ENCODE assay signal across 12 mouse cellular contexts in the genomic region with DNA sequence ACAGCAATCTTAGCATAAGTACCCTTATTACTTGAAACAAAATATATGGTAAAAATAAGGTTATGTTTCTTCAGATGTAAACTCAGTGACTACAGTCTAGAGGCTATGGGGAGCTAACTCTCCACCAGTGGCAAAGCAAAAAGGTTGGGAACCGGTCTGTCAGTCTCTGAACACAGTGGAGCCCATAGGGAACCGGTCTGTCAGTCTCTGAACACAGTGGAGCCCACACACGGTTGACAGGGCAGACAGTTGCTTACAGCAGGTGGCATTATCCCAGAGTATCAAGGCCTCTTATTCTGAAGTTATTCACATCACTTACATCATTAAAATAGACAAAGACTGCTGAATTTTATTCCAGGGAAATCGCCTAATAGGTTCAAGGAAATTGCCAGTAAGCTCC.
"Had no signal": no experiment of that assay in that cellular context is flagged by ENCODE, and none has a peak within 500 bp of the region (broad histone marks: within the 10 kb centered on the region; RNA-seq: fewer than 3 reads in every experiment).

No protein-coding gene starts in this region.

- H3K9ac ChIP-seq: kidney, embryonic 15.5 days; limb, embryonic 13.5 days; liver, embryonic 14.5 days; midbrain, embryonic 12.5 days; neural tube, embryonic 13.5 days had no signal

- H3K4me3 ChIP-seq: kidney, embryonic 15.5 days; limb, embryonic 13.5 days; midbrain, embryonic 12.5 days; neural tube, embryonic 13.5 days had no signal

- H3K4me1 ChIP-seq: kidney, embryonic 15.5 days; midbrain, embryonic 12.5 days; neural tube, embryonic 13.5 days had no signal

- ATAC-seq: midbrain, embryonic 16.5 days had no signal

- H3K27me3 ChIP-seq: kidney, embryonic 15.5 days; limb, embryonic 13.5 days; midbrain, embryonic 12.5 days; neural tube, embryonic 13.5 days had no signal

- H3K4me2 ChIP-seq: kidney, embryonic 15.5 days; limb, embryonic 13.5 days; midbrain, embryonic 12.5 days; neural tube, embryonic 13.5 days had no signal

- H3K27ac ChIP-seq: kidney, embryonic 15.5 days; limb, embryonic 13.5 days; liver, embryonic 14.5 days; midbrain, embryonic 12.5 days; neural tube, embryonic 13.5 days had no signal

- H3K9me3 ChIP-seq: kidney, embryonic 15.5 days; limb, embryonic 13.5 days; midbrain, embryonic 12.5 days; neural tube, embryonic 13.5 days had no signal

- DNase-seq: kidney, postnatal 14 days; layer of hippocampus, postnatal 36 days; left cerebral cortex, postnatal 4 days; lung, adult 18-20 months; thymus, adult 2 months; thymus, postnatal 25 days had no signal
